Mouse (Mus musculus): ENCODE measurements at regions not wholly inside any gene's neighbourhood (a gene's known extent, or its start where the extent isn't known, plus 50 kb on each side); places are given as distances from the start of the nearest gene placed in this dataset.
"Not testable (repeated sequence)": the region's sequence is repeated elsewhere in the genome, so short reads cannot be mapped to it uniquely, and the experiment has no call there.

DNA sequence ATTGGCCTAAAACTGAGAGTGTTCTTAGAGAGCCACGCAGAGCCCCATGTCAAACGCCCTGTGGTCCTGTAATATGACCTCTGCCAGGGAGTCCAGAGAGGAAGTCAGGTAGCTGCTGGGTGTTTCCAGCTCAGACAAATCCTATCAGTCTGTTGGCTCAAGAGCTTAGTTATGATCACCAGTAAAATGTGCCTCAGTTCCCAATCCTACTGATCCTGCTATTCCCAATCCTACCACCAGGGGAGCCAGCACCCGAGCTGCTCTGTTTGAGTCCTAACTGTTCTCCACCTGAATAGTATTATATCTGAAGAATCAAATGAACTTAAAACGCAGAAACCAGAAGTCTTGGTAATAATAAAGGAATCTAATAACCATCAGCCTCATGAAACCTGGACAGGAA lies 178.5 kb downstream of the Diras2 start:
- ATAC-seq (ENCODE audit: low read depth) (no peak), DNase-seq (ENCODE audit: low spot score) (no peak)
- Histone ChIP-seq H3K4me3 (ENCODE audit: low read depth, low read length) (no peak overlapping the region), H3K4me2 (ENCODE audit: low read depth, low read length) (no peak overlapping the region), H3K9ac (ENCODE audit: low read depth, low read length) (no peak overlapping the region), H3K9me3 (ENCODE audit: control insufficient read depth, low read length) (0 out of 2 replicates have a peak, but pooled peaks cover 6% of the 10 kb centered on the region), H3K36me3 (ENCODE audit: control insufficient read depth, insufficient read depth, low read length) (no peaks in the 10 kb centered on the region), H3K27ac (replicated peaks; ENCODE audit: low read depth, low read length) (no peak overlapping the region), H3K27me3 (replicated peaks; ENCODE audit: control insufficient read depth, insufficient read depth, low read length) (no peaks in the 10 kb centered on the region), H3K4me1 (ENCODE audit: control insufficient read depth, insufficient read depth, low read length) (no peaks in the 10 kb centered on the region)
- WGBS: 71% methylated on average over 4 of the region's 4 CpGs

DNA sequence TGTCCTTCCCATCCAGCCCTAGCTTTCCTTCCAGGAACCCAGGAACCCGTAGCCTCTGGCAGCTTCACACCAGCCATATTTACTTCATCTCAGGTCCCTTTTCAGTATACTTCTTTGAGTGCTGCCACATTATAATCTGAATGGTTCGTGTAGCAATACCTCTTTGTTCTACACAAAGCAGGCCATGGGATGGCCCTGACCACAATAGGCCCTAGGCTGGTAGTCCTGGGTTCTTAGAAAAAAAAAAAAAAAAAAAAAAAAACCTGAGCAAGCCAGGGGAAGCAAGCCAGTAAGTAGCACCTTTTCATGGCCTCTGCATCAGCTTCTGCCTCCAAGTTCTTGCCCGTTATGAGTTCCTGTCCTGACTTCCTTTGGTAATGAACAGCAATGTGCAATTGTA lies 177.6 kb downstream of the Diras2 start:
- H3K36me3 ChIP-seq (ENCODE audit: control insufficient read depth, insufficient read depth, low read length): no peaks in the 10 kb centered on the region
- no peak overlapping the region for H3K4me2 ChIP-seq (ENCODE audit: low read depth, low read length)
- H3K9ac ChIP-seq (ENCODE audit: low read depth, low read length): no peak overlapping the region
- no peak overlapping the region for H3K4me3 ChIP-seq (ENCODE audit: low read depth, low read length)
- H3K27ac ChIP-seq (replicated peaks; ENCODE audit: low read depth, low read length): no peak overlapping the region
- no peaks in the 10 kb centered on the region for H3K27me3 ChIP-seq (replicated peaks; ENCODE audit: control insufficient read depth, insufficient read depth, low read length)
- DNase-seq (ENCODE audit: low spot score): no peak
- H3K9me3 ChIP-seq (ENCODE audit: control insufficient read depth, low read length): 0 out of 2 replicates have a peak, but pooled peaks cover 9% of the 10 kb centered on the region
- no peaks in the 10 kb centered on the region for H3K4me1 ChIP-seq (ENCODE audit: control insufficient read depth, insufficient read depth, low read length)
- no peak for ATAC-seq (ENCODE audit: low read depth)
- 76% methylated on average over 3 of the region's 3 CpGs for WGBS

DNA sequence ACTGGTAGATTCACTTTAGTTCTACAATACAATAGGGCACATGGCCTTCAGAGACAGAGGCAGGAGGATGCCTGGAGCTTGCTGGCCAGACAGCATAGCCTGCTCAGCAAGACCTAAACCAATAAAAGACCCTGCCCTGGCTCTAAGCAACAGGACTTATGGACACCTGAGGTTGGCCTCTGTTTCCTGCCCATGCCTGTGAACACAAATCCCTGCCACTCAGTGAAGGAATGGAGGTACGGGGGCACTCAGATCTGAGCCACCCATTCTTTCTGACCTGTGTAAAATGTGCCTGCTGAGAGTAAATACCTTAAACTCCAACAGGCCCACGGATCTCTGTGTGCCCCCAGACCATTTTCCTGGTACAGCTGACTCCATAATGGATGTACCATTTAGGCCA lies 177.1 kb downstream of the Diras2 start:
- WGBS: 72% methylated on average over 2 of the region's 2 CpGs

DNA sequence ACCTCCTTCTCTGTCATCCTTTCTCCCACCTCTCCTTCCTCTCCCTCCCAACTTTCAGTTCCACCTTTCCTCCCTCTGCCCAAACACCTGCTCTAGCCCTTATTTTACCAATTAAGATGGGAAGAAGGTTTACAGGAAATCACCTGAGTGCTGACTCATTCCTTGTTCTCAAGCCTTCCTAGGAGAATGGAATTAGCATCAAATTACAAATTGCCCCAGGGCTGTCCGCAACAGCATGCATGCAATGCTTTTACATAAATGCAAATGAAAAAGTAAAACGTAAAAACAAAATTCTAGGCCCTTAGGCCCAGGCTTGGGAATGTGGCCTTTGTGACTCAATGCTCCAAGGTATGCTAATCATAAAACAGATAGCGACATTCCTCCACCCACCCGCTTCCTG lies 175.2 kb downstream of the Diras2 start:
- H3K4me1 ChIP-seq (ENCODE audit: control insufficient read depth, insufficient read depth, low read length); H3K36me3 ChIP-seq (ENCODE audit: control insufficient read depth, insufficient read depth, low read length); H3K27me3 ChIP-seq (replicated peaks; ENCODE audit: control insufficient read depth, insufficient read depth, low read length); DNase-seq (ENCODE audit: low spot score); H3K4me2 ChIP-seq (ENCODE audit: low read depth, low read length); H3K9me3 ChIP-seq (ENCODE audit: control insufficient read depth, low read length); H3K4me3 ChIP-seq (ENCODE audit: low read depth, low read length); H3K9ac ChIP-seq (ENCODE audit: low read depth, low read length); H3K27ac ChIP-seq (replicated peaks; ENCODE audit: low read depth, low read length); ATAC-seq (ENCODE audit: low read depth): not testable (repeated sequence)
- 63% methylated on average over 2 of the region's 4 CpGs for WGBS

More for the DNA sequence above, 177.1 kb downstream of the Diras2 start:
- Histone ChIP-seq H3K36me3 (ENCODE audit: control insufficient read depth, insufficient read depth, low read length) (no peaks in the 10 kb centered on the region), H3K9me3 (ENCODE audit: control insufficient read depth, low read length) (0 out of 2 replicates have a peak, but pooled peaks cover 9% of the 10 kb centered on the region), H3K4me2 (ENCODE audit: low read depth, low read length) (no peak overlapping the region), H3K4me1 (ENCODE audit: control insufficient read depth, insufficient read depth, low read length) (no peaks in the 10 kb centered on the region), H3K9ac (ENCODE audit: low read depth, low read length) (no peak overlapping the region), H3K27me3 (replicated peaks; ENCODE audit: control insufficient read depth, insufficient read depth, low read length) (no peaks in the 10 kb centered on the region), H3K27ac (replicated peaks; ENCODE audit: low read depth, low read length) (no peak overlapping the region), H3K4me3 (ENCODE audit: low read depth, low read length) (no peak overlapping the region)
- ATAC-seq (ENCODE audit: low read depth): no peak
- no peak for DNase-seq (ENCODE audit: low spot score)

DNA sequence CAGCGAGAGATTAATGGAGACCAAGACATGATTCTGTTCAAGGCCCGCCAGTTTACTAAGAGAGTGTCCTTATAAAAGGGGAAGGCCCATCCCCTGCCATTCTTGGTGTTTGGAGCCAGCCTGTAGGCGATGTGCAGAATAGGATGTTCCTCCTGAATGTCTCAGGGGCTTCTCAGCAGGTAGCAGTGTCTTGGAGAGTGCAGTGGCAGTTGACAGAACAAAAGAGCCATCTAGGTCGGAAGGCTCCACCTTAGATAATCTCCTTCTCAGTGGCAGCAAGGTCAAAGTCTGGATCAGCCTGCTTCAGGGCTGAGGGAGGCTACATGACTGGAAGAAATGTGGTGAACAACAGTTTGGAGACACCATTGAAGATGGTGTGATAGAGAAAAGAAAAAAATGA lies 171.7 kb downstream of the Diras2 start:
- H3K27ac ChIP-seq (replicated peaks; ENCODE audit: low read depth, low read length); ATAC-seq (ENCODE audit: low read depth); H3K27me3 ChIP-seq (replicated peaks; ENCODE audit: control insufficient read depth, insufficient read depth, low read length); H3K9me3 ChIP-seq (ENCODE audit: control insufficient read depth, low read length); H3K9ac ChIP-seq (ENCODE audit: low read depth, low read length); DNase-seq (ENCODE audit: low spot score); H3K4me1 ChIP-seq (ENCODE audit: control insufficient read depth, insufficient read depth, low read length); H3K36me3 ChIP-seq (ENCODE audit: control insufficient read depth, insufficient read depth, low read length); H3K4me3 ChIP-seq (ENCODE audit: low read depth, low read length); H3K4me2 ChIP-seq (ENCODE audit: low read depth, low read length): not testable (repeated sequence)
- WGBS: 76% methylated on average over 4 of the region's 4 CpGs

DNA sequence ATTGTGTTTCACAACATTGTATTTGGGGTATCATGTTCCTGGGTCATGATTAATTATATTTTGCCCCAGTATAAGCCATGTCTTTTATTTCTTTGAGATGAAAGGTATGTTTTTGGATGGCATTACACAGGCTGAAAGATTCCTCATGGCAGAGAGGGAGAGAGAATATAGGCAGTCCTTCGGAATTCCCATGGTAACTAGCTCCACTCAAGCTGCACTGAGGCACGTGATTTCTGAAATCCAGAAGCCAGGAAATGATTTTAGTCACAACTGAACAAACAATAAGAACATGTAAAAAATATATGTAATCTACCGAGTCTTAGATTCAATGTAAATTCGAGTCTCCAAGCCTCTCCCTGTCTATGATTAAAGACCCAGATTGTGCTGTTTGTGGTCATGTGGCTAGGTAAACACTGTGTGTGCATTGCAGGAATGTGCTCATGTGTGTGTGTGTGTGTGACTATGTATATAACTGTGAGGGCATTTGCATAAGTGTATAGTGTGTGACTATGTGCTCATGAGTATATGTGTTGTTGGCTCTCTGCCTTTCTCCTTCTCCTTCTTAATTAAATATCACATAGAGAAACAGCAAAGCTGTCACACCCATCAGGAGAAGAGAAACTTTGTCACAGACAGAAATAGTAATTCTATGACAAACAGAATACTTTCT lies 169.8 kb downstream of the Diras2 start:
- no peaks in the 10 kb centered on the region for H3K4me1 ChIP-seq (ENCODE audit: control insufficient read depth, insufficient read depth, low read length)
- WGBS: 47% methylated on average over 4 of the region's 4 CpGs
- 0 out of 2 replicates have a peak, but pooled peaks cover 9% of the 10 kb centered on the region for H3K9me3 ChIP-seq (ENCODE audit: control insufficient read depth, low read length)
- no peak overlapping the region for H3K4me3 ChIP-seq (ENCODE audit: low read depth, low read length)
- no peak overlapping the region for H3K4me2 ChIP-seq (ENCODE audit: low read depth, low read length)
- DNase-seq (ENCODE audit: low spot score) (no peak), ATAC-seq (ENCODE audit: low read depth) (no peak)
- no peaks in the 10 kb centered on the region for H3K27me3 ChIP-seq (replicated peaks; ENCODE audit: control insufficient read depth, insufficient read depth, low read length)
- H3K9ac ChIP-seq (ENCODE audit: low read depth, low read length): no peak overlapping the region
- no peak overlapping the region for H3K27ac ChIP-seq (replicated peaks; ENCODE audit: low read depth, low read length)
- no peaks in the 10 kb centered on the region for H3K36me3 ChIP-seq (ENCODE audit: control insufficient read depth, insufficient read depth, low read length)

DNA sequence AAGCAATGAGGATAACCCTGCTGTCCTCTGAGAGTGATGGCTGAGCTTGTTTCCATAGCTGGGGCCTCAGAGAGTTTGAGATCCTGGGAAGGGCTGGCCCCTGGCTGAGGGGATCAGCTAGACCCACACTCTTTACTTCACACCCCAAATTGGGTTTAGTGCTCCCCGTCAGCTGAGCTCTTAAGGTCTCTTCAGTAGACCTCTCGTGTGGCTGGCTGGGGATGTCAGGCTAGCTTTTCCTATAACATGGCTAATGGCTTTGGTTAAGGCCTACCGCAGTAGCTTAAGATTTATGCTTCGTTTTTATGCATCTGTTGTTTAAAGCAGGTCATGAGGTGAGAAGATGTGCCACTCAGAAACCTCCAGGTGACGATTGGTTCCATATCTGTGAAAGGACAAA lies 168.8 kb downstream of the Diras2 start:
- Histone ChIP-seq H3K36me3 (ENCODE audit: control insufficient read depth, insufficient read depth, low read length) (no peaks in the 10 kb centered on the region), H3K4me2 (ENCODE audit: low read depth, low read length) (no peak overlapping the region), H3K4me3 (ENCODE audit: low read depth, low read length) (no peak overlapping the region), H3K9ac (ENCODE audit: low read depth, low read length) (no peak overlapping the region), H3K27me3 (replicated peaks; ENCODE audit: control insufficient read depth, insufficient read depth, low read length) (no peaks in the 10 kb centered on the region), H3K4me1 (ENCODE audit: control insufficient read depth, insufficient read depth, low read length) (no peaks in the 10 kb centered on the region), H3K27ac (replicated peaks; ENCODE audit: low read depth, low read length) (no peak overlapping the region), H3K9me3 (ENCODE audit: control insufficient read depth, low read length) (0 out of 2 replicates have a peak, but pooled peaks cover 6% of the 10 kb centered on the region)
- ATAC-seq (ENCODE audit: low read depth): no peak
- WGBS: 87% methylated on average over 5 of the region's 5 CpGs
- no peak for DNase-seq (ENCODE audit: low spot score)

DNA sequence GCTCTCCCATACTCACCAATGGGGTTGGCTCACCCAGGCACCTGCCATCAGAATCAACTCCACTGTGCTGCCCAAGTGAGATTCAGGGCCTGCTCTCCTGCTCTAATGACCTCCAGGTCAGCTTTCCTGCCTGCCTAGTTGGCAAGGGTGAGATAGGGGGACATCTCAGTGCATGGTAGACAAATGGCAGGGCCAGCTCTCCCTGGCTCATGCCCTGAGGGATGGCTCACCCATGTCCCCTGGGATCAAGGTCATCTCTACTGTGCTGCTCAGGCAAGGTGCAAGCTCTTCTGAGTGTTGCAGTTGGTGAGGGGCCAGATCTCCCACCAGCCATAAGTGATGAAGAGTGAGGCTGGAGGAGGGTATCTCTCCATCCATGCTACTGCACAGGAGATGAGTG lies 161.2 kb downstream of the Diras2 start:
- no peak overlapping the region for H3K27ac ChIP-seq (replicated peaks; ENCODE audit: low read depth, low read length)
- ATAC-seq (ENCODE audit: low read depth) (no peak), DNase-seq (ENCODE audit: low spot score) (no peak)
- no peaks in the 10 kb centered on the region for H3K9me3 ChIP-seq (ENCODE audit: control insufficient read depth, low read length)
- H3K9ac ChIP-seq (ENCODE audit: low read depth, low read length): no peak overlapping the region
- H3K27me3 ChIP-seq (replicated peaks; ENCODE audit: control insufficient read depth, insufficient read depth, low read length): no peaks in the 10 kb centered on the region
- H3K4me3 ChIP-seq (ENCODE audit: low read depth, low read length): no peak overlapping the region
- no peak overlapping the region for H3K4me2 ChIP-seq (ENCODE audit: low read depth, low read length)
- H3K4me1 ChIP-seq (ENCODE audit: control insufficient read depth, insufficient read depth, low read length): no peaks in the 10 kb centered on the region
- H3K36me3 ChIP-seq (ENCODE audit: control insufficient read depth, insufficient read depth, low read length): no peaks in the 10 kb centered on the region

DNA sequence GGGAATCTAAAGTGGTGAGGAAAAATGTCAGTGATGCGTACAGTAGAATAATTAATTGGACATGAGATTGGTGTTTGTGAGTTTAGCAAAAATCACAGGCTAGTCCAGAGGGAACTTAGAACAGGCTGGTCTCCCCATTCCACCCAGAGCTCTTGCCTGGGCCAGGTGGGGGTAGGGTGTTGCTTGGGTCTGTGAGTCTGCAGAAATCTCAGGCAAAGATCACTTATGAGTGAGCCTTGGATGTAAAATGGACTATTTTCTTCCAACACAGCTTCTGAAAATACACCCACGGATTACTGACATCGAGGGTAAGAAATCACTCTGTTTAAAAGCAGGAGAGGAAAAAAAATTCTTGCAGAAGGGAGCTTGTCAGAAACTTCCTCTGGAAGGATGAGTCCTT lies 159.1 kb downstream of the Diras2 start:
- no peak overlapping the region for H3K27ac ChIP-seq (replicated peaks; ENCODE audit: low read depth, low read length)
- 89% methylated on average over 3 of the region's 3 CpGs for WGBS
- no peak overlapping the region for H3K4me3 ChIP-seq (ENCODE audit: low read depth, low read length)
- ATAC-seq (ENCODE audit: low read depth): no peak
- no peak overlapping the region for H3K9ac ChIP-seq (ENCODE audit: low read depth, low read length)
- H3K27me3 ChIP-seq (replicated peaks; ENCODE audit: control insufficient read depth, insufficient read depth, low read length): no peaks in the 10 kb centered on the region
- DNase-seq (ENCODE audit: low spot score): no peak
- no peaks in the 10 kb centered on the region for H3K4me1 ChIP-seq (ENCODE audit: control insufficient read depth, insufficient read depth, low read length)
- H3K9me3 ChIP-seq (ENCODE audit: control insufficient read depth, low read length): no peaks in the 10 kb centered on the region
- H3K36me3 ChIP-seq (ENCODE audit: control insufficient read depth, insufficient read depth, low read length): no peaks in the 10 kb centered on the region
- no peak overlapping the region for H3K4me2 ChIP-seq (ENCODE audit: low read depth, low read length)

Data from embryonic facial prominence, embryonic 14.5 days (tissue).